Mouse (Mus musculus) R1 (cell line): ENCODE results near the gene Tnip3.
A peak's percentile ranks its signal among the peaks of the same experiment; 100 is the strongest.

Experiments used
- DNase-seq: peaks from one replicate; pipeline ENCODE4 v3.0.0-alpha.2; 2018; ENCODE audit warnings: low read depth, low spot score

Gene Tnip3

GRCm38 (mm10) chr6:65646408-65646807, 121.3 kb downstream of the Tnip3 start:
- DNase-seq: no peak

GRCm38 (mm10) chr6:65647731-65648130, 122.6 kb downstream of the Tnip3 start:
- no peak for DNase-seq

GRCm38 (mm10) chr6:65651376-65651775, 126.3 kb downstream of the Tnip3 start:
- peak; percentile 31 for DNase-seq

- DNase-seq: no peak
Measured at GRCm38 (mm10) chr6:65661272-65661671, 136.2 kb downstream of the Tnip3 start.

- no peak for DNase-seq
Measured at GRCm38 (mm10) chr6:65662050-65662449, 136.9 kb downstream of the Tnip3 start.

- no peak for DNase-seq
Measured at GRCm38 (mm10) chr6:65663990-65664389, 138.9 kb downstream of the Tnip3 start.

GRCm38 (mm10) chr6:65666295-65666694, 141.2 kb downstream of the Tnip3 start:
- no peak for DNase-seq

- no peak for DNase-seq
Measured at GRCm38 (mm10) chr6:65669971-65670370, 144.9 kb downstream of the Tnip3 start.

- DNase-seq: peak; percentile 38
Measured at GRCm38 (mm10) chr6:65670981-65671411, 145.9 kb downstream of the Tnip3 start.

GRCm38 (mm10) chr6:65671451-65671850, 146.3 kb downstream of the Tnip3 start, which contains the start of gene Ndnf:
Ndnf (plus strand) TSS chr6:65671590.
- DNase-seq: peak; percentile 73

- DNase-seq: peak; percentile 56
Measured at GRCm38 (mm10) chr6:65672131-65673031, 147.3 kb downstream of the Tnip3 start.
